Comparison of ENCODE assay signal across 8 mouse cellular contexts in genomic region chrX:11633823-11634222, GRCm38 (mm10).
DNase-seq lines count a peak whose midpoint lies in the region; ATAC-seq and TF ChIP-seq lines count a peak whose summit lies in the region.

No protein-coding gene starts in this region.

- no peak for TF ChIP-seq EP300 in heart, postnatal 0 days (IDR thresholded peaks at IDR 0.05; ENCODE audit: low read depth)
- no peak for TF ChIP-seq EP300 in MEL (IDR thresholded peaks at IDR 0.05; ENCODE audit: low read depth in 1 of 2, low read length in 2 of 2)
- no peak for TF ChIP-seq EP300 in liver, embryonic 14.5 days (IDR thresholded peaks at IDR 0.05; ENCODE audit: low read depth)

- no peak overlapping the region for H3K4me3 ChIP-seq in heart, postnatal 0 days (ENCODE audit: low read depth, low read length)
- H3K4me3 ChIP-seq in MEL (ENCODE audit: control insufficient read depth in 1 of 2, insufficient read depth in 1 of 2, low read depth in 2 of 2, low read length in 2 of 2) = no peak overlapping the region
- H3K4me3 ChIP-seq in liver, embryonic 14.5 days (ENCODE audit: insufficient read depth in 1 of 2, low read depth in 2 of 2, low read length in 2 of 2) = no peak overlapping the region
- no peak overlapping the region for H3K4me3 ChIP-seq in midbrain, embryonic 13.5 days (replicated peaks)

- H3K4me2 ChIP-seq in heart, postnatal 0 days (ENCODE audit: low read depth, low read length) = no peak overlapping the region
- no peak overlapping the region for H3K4me2 ChIP-seq in liver, embryonic 14.5 days (ENCODE audit: low read depth)
- no peak overlapping the region for H3K4me2 ChIP-seq in midbrain, embryonic 13.5 days (replicated peaks)

- no peaks in the 10 kb centered on the region for H3K27me3 ChIP-seq in heart, postnatal 0 days (ENCODE audit: control insufficient read depth, insufficient read depth, low read length)
- no peaks in the 10 kb centered on the region; a peak in 1 of 4 replicates for H3K27me3 ChIP-seq in MEL (ENCODE audit: control insufficient read depth in 1 of 2, insufficient read depth in 2 of 2, low read length in 2 of 2)
- H3K27me3 ChIP-seq in liver, embryonic 14.5 days (ENCODE audit: control insufficient read depth, insufficient read depth, low read length) = no peaks in the 10 kb centered on the region
- peaks cover 20% of the 10 kb centered on the region for H3K27me3 ChIP-seq in midbrain, embryonic 13.5 days

- ATAC-seq in heart, postnatal 0 days (ENCODE audit: insufficient read depth, low read depth) = no peak
- no peak for ATAC-seq in liver, embryonic 14.5 days (ENCODE audit: insufficient read depth)
- ATAC-seq in midbrain, embryonic 13.5 days = no peak

- no peak for DNase-seq in heart, postnatal 0 days (ENCODE audit: low spot score)
- DNase-seq in heart, postnatal 25 days (ENCODE audit: low spot score) = no peak
- peak; percentile 71 for DNase-seq in 416B (ENCODE audit: low read depth)
- DNase-seq in MEL (ENCODE audit: low read depth, low spot score) = peak; percentile 76
- DNase-seq in liver, embryonic 14.5 days (ENCODE audit: low read depth in 3 of 3, low spot score in 3 of 3) = peak in 1 of 3 experiments; percentile 6
- DNase-seq in neural tube, embryonic 10.5 days (ENCODE audit: extremely low spot score, low spot score) = no peak
- no peak for DNase-seq in urinary bladder, adult 18-20 months (ENCODE audit: low spot score in 2 of 2)

- TF ChIP-seq CTCF in heart, postnatal 0 days (IDR thresholded peaks at IDR 0.05; ENCODE audit: low read depth) = peak; percentile 39
- TF ChIP-seq CTCF in MEL (IDR thresholded peaks at IDR 0.05 in 2 of 3, conservative IDR thresholded peaks at IDR 0.05 in 1 of 3; ENCODE audit: control insufficient read depth in 1 of 3, insufficient read depth in 1 of 3, low read depth in 2 of 3, low read length in 3 of 3, poor library complexity in 1 of 3, severe bottlenecking in 1 of 3) = peak; percentile 75 to 90 (median 89)
- TF ChIP-seq CTCF in liver, embryonic 14.5 days (IDR thresholded peaks at IDR 0.05; ENCODE audit: low read depth) = peak; percentile 83

- no peaks in the 10 kb centered on the region for H3K4me1 ChIP-seq in heart, postnatal 0 days (ENCODE audit: control insufficient read depth, insufficient read depth)
- peaks cover 0 to 14% of the 10 kb centered on the region in 2 experiments; a peak in 2 of 4 replicates for H3K4me1 ChIP-seq in MEL (ENCODE audit: control insufficient read depth in 1 of 2, insufficient read depth in 2 of 2, low read length in 2 of 2)
- H3K4me1 ChIP-seq in liver, embryonic 14.5 days (replicated peaks; ENCODE audit: control insufficient read depth in 2 of 2, insufficient read depth in 2 of 2, low read length in 1 of 2) = no peaks in the 10 kb centered on the region
- peaks cover 26% of the 10 kb centered on the region for H3K4me1 ChIP-seq in midbrain, embryonic 13.5 days (replicated peaks)

- TF ChIP-seq POLR2A in MEL (IDR thresholded peaks at IDR 0.05; ENCODE audit: control insufficient read depth in 1 of 2, insufficient read depth in 1 of 2, low read depth in 1 of 2, low read length in 2 of 2, poor library complexity in 1 of 2) = no peak

- H3K9me3 ChIP-seq in heart, postnatal 0 days (replicated peaks; ENCODE audit: control insufficient read depth, low read length) = no peaks in the 10 kb centered on the region
- no peaks in the 10 kb centered on the region for H3K9me3 ChIP-seq in MEL (replicated peaks; ENCODE audit: insufficient read depth, low read length)
- H3K9me3 ChIP-seq in liver, embryonic 14.5 days (ENCODE audit: control insufficient read depth, low read length) = no peaks in the 10 kb centered on the region
- H3K9me3 ChIP-seq in midbrain, embryonic 13.5 days = no peaks in the 10 kb centered on the region

- 61% methylated on average over 6 of the region's 6 CpGs for WGBS in heart, postnatal 0 days
- WGBS in liver, embryonic 14.5 days (ENCODE audit: insufficient replicate concordance) = 36% methylated on average over 6 of the region's 6 CpGs
- WGBS in midbrain, embryonic 13.5 days = 65% methylated on average over 6 of the region's 6 CpGs

- H3K9ac ChIP-seq in heart, postnatal 0 days (replicated peaks; ENCODE audit: low read depth, low read length) = no peak overlapping the region
- no peak overlapping the region for H3K9ac ChIP-seq in MEL (ENCODE audit: control insufficient read depth, low read depth, low read length, poor library complexity, severe bottlenecking)
- H3K9ac ChIP-seq in liver, embryonic 14.5 days (replicated peaks) = no peak overlapping the region
- H3K9ac ChIP-seq in midbrain, embryonic 13.5 days (replicated peaks) = no peak overlapping the region

- H3K36me3 ChIP-seq in heart, postnatal 0 days (replicated peaks; ENCODE audit: control insufficient read depth, insufficient read depth, low read length) = no peaks in the 10 kb centered on the region
- peaks cover 0 to 7% of the 10 kb centered on the region in 2 experiments; a peak in 2 of 4 replicates for H3K36me3 ChIP-seq in MEL (ENCODE audit: control insufficient read depth in 1 of 2, insufficient read depth in 2 of 2, low read length in 2 of 2)
- H3K36me3 ChIP-seq in liver, embryonic 14.5 days (replicated peaks; ENCODE audit: control insufficient read depth, insufficient read depth, low read depth) = no peaks in the 10 kb centered on the region
- H3K36me3 ChIP-seq in midbrain, embryonic 13.5 days = no peaks in the 10 kb centered on the region

- H3K79me2 ChIP-seq in MEL (ENCODE audit: control insufficient read depth, insufficient read depth, low read length, poor library complexity) = no peaks in the 10 kb centered on the region

- no peak overlapping the region for H3K27ac ChIP-seq in heart, postnatal 0 days (ENCODE audit: low read depth)
- no peak overlapping the region for H3K27ac ChIP-seq in MEL (ENCODE audit: control insufficient read depth, low read depth, low read length)
- H3K27ac ChIP-seq in liver, embryonic 14.5 days = no peak overlapping the region
- H3K27ac ChIP-seq in midbrain, embryonic 13.5 days = no peak overlapping the region

- peak; percentile 86 for TF ChIP-seq RAD21 in MEL (IDR thresholded peaks at IDR 0.05; ENCODE audit: low read depth, low read length)

- intact Hi-C loops in heart, postnatal 25 days (cut with DNase I) = loop anchor here (5.0 to 10.0 kb wide), 5 partner anchors 229 to 618 kb away; no protein-coding TSS in a partner anchor

TF ChIP-seq in MEL, 35 proteins besides CTCF, POLR2A, EP300 and RAD21:
- TF ChIP-seq SIN3A (IDR thresholded peaks at IDR 0.05; ENCODE audit: low read length) (no peak; the same call in 1 of the 2 replicates), TAL1 (IDR thresholded peaks at IDR 0.05; ENCODE audit: low read length) (no peak), JUND (IDR thresholded peaks at IDR 0.05; ENCODE audit: low read depth, low read length) (no peak), ZC3H11A (IDR thresholded peaks at IDR 0.05; ENCODE audit: low read depth, low read length) (peak; percentile 86), BHLHE40 (IDR thresholded peaks at IDR 0.05; ENCODE audit: borderline replicate concordance, low read depth, low read length) (no peak), MYC (IDR thresholded peaks at IDR 0.05; ENCODE audit: low read depth, low read length) (peak; percentile 76), TCF12 (IDR thresholded peaks at IDR 0.05; ENCODE audit: low read depth, low read length) (no peak), MAX (IDR thresholded peaks at IDR 0.05; ENCODE audit: low read length) (peak; percentile 25; the same call in 1 of the 2 replicates), SMC3 (IDR thresholded peaks at IDR 0.05; ENCODE audit: low read depth, low read length) (peak; percentile 89)

Comparison
In these comparisons a context has a peak if more than half of its experiments do, and no peak if none do; other contexts are left out.
1. DNase-seq: peak in 416B (single experiment) and MEL (single experiment); none in heart, postnatal 0 days (single experiment), heart, postnatal 25 days (single experiment), neural tube, embryonic 10.5 days (single experiment) and urinary bladder, adult 18-20 months (0 of 2).
2. CTCF ChIP-seq: peak in every context shown above with its lines; median percentile 89 in MEL; 83 in liver, embryonic 14.5 days; 39 in heart, postnatal 0 days.